Mouse (Mus musculus) heart, postnatal 4 days (tissue): ENCODE data around the gene Ylpm1. TPM values are rescaled to one million over a fixed set of nuclear protein-coding genes. Genes with fewer than 3 reads are reported as not detected.

ENCODE experiments used
- DNase-seq: peaks from one replicate; pipeline ENCODE4 v3.0.0; 2021
- total RNA-seq, 2 experiments: library from RNA; stranded (reverse); gene quantifications; 2 replicates each; pipeline ENCODE4 v1.2.3; 2021

Ylpm1 gene
- 10 to 100 TPM; 39.4 to 45.2 TPM for total RNA-seq

DNA sequence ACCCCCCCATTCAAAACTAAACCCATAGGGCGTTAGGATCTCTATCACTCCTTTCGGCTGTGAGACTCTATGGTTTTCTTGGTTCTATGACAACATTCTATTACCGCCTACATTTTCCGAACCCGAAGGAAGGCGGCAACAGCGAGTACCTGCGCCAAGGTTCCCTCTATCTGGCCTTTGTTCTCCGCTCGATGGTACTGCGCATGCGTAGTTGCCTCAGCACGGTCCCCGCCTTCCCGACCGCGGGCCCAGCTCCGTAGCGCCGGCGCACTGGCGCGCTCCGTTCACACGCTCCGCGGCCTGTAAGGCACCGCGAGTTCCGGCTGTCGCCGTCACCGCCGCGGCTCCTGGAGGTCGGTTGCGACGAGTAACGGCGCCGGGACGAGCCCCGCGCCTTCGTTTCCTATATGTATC lies at the start of gene Ylpm1:
Ylpm1 (plus strand) TSS at position 239 of the 414 bp plus-strand sequence.
- DNase-seq, result peak; percentile 98

DNA sequence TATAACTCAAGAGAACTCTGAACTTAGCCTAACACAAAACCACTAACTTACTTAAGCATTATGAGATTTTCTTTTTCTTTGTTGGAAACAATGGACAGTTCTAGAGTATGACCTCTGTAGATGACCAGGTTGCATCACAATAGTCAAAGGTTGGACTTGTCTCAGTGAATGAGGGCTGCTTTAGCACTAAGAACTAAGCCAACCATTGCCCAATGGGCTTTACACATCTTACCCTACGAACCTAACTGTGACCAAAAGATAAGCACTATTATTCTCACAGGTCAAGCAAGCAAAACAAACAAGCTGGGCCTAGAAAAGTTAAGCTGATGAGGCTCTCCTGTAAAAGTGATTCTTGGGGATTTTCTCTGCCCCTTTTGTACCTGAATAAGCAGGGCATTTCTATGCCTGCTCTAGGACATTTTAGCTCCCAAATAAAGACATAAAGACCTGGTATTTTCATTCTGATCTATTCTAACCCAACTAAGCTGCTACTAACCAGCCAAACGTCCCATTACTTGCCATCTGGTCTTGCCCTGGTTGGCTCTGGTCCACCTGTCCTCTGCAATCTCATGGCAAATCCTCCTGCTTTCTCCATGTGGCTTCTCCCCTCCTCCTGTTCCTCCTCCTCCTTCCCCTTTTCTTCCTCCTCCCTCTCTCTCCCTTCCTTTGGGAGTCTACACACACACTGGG lies 48.1 kb upstream of the Ylpm1 start:
- DNase-seq, result no peak

DNA sequence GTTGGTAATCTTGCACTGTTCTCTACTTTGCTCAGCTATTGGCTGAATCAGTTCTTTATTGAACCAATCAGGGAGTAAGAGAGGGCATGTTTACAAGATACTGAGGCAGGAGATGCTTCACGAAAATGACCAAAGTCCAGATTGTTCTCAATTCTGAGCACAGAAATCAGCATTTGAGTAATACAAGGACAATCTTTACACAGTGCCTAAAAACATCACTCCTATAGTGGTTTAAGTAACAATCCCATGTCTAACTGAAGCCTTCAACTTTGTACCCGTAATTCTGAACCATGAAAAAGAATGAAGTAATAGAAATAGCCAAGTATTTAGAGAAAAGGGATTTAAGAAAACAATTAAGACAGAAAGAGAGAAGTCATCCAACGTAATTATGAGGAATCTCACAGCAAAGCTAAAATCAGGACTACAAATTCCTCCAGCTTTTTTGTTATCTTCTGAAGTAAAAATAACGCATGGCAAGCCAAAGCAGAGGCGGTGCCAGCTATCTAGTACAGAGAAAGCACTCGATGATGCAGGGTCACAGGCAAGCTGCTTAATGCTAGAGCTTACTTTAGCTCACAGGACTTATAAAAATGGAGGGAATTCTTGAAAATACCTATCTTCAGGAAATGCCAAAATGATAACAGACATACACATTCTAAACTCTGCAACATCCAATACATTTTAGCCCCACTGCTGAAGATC lies 47.4 kb upstream of the Ylpm1 start:
- peak; percentile 36 for DNase-seq

DNA sequence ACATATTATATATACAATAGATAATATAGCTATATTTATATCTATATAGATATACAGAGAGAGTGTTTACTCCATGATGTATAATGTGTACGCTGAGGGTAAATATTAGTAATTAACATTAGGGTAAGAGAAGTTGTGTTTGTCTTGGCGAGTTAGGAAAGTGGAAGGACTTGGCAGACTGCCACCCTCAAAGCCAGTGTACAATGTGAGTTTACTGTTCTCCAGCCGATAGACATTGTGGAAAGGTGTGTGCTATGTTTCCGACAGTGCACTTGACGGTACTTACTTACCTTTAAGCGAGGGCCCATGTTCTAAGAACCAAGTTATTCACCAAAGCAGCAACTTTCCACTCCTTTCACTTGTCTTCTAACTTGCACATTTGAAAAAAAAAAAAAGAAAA lies 45.4 kb upstream of the Ylpm1 start:
- DNase-seq, result peak; percentile 21

DNA sequence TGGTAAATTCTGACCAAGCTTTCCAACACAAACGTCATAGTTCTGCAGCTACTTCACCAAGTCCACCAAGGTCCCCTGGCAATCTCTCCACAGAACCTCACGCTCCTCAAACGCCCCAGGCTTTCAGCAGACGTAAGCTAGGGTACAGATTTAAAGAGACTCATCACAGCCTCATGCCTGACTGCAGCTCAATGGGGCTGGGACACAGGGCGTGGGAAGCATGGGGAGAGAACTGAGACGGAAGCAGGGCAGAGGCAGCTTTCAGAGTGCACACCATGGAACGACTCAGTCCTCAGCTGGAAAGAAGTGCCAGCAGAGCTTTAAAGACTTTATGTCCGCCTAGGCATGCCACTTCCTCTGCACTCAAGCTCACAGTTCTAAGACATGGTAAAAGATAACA lies 44.6 kb upstream of the Ylpm1 start:
- DNase-seq, result no peak

DNA sequence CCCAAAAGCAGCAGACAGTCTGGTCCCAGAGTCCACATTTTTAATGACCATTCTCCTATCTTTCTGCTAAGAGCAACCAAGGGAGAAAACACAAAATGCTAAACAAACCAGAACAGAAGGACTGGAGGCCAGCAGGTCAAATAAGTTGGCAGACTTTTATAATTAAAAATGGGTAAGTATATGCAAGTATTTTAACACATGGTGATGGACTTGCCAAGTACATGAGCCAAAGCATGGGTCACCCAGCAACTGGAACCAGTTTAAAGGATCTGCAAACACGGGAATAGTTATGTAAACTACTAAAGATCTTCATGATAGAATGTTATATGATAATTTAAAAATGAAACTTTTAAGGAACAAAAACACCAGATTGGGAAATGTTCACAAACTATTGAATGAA lies 43.8 kb upstream of the Ylpm1 start:
- DNase-seq, result no peak

DNA sequence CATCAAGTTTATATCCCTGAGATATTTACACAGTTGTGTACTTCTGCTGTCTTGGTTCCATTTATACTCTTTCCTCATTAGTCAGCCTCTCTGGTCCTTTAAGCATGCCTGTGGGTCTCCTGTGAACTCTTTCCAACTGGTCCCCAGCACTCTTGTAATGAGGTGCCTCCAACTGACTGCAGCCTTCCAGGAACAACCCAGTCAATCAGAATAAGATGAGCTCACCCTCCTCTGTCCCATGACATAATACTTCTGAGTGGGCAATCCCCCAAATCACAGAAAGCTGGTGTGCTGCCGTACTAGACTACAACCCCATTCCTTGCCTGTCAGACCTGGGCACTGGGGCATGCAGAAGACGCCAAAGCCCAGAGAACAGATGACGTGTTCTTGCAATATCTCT lies 39.8 kb upstream of the Ylpm1 start:
- no peak for DNase-seq

DNA sequence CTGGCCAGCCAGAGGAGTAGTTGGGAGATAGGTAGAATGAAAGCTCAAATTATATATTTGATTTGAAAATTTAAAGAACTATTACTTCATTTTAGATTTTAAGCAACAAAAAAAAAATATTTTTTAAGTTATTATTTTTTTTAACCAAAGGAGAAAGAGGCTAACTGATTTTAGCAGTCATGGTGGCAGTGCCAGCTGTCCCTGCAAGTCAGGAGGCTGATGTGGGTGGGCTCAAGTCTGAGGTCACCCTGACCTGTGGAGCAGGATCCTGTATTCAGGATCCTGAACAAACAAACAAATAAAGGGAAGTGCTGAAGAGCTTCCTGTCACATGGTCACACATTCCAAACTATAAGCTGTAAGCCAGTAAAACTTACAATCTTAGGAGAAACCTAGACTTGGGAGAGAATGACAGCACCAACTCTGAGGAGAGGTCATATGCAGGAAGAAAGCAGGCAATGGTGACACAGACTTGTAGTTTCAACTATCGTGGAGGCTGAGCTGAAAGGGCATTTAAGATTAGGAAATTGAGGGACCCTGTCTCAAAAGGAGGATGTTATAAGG lies 37.2 kb upstream of the Ylpm1 start:
- no peak for DNase-seq

DNA sequence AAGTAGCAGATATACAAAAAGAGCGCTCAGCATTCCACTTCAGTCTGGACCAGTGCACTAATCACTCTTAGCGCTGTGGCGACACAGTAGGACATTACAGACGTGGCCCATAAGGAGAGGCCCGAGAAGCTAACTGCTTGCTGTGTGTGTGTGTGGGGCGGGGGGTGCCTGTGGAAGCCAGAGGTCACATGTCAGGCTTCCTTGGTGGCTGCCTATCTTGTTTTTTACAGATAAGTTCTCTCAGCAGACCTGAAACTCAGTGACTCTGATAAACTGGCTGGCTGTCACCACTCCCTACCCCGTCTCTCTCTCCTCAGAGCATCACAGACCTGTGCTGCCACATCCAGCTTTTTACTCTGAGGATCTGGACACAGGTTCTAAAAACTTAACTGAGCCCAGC lies 33.5 kb upstream of the Ylpm1 start:
- DNase-seq, result peak; percentile 23

DNA sequence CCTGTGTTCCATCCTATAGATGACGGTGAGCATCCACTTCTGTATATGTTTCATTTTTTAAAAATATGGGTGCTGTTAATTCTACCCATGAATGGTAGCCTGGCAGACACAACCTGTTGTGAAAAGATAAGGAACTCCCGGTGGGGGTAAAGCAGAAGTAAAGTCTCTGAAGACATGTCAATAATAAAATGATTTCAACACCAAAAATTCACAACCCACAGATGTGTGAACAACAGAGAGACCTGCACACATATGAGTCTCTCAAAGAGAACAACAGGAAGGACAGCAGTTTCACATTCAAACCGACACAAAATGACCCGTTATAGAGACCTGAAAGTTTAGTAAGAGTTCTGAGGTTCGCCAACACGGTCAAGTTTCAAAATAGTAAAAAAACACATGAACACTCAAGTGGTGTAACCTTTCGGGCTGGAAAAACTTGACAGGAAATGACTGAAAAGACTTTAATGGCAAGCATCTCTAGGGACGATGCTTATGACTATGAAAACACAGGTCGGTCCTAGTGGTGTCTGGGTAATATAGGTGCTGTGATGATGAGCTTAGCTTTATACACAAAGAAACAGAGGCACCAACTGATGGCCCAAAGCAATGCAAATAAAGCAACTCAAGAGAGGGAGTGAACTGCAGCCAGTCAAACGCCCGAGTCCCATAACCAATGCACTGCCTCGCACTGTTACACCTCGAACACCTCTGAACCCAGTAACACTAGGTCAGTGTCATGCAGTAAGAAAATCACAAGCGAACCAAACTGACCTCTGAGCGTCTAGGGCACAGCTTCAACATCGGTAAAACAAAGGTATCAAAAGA lies 27.1 kb upstream of the Ylpm1 start:
- DNase-seq, result no peak

DNA sequence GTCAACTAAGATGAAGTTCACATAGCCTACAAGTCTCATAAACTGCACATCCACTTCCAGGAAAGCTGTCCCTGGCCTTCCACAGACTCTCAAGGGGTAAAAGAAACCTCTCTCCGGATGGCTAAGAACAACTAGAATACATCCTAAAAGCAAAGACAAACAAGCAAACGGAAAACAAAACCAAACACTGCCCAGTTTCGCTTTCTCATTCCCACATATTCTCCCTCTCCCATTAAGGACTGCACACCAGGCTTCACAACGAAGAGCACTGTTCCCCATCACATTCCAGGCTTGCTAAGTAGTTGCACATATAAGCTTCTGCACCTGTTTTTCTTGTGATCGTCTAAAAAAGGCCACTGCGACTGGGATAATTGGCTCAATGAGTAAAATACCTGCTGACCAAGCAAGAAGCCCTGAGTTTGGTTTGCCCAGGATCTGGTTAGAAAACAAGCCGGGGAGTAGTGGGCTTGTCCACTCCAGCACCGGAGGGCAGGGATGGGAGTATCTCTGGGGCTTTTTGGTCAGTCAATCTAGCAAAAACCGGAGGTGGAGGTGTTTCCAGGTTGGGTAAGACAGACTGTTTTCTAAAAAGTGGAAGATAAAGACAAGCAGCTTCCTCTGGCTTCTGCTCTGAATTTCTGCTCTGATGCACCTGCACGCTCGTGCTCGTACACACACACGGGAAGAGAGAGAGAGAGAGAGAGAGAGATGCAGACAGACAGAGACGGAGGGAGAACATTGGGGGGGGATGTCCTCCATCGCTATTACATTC lies 26.3 kb upstream of the Ylpm1 start:
- DNase-seq, result no peak

DNA sequence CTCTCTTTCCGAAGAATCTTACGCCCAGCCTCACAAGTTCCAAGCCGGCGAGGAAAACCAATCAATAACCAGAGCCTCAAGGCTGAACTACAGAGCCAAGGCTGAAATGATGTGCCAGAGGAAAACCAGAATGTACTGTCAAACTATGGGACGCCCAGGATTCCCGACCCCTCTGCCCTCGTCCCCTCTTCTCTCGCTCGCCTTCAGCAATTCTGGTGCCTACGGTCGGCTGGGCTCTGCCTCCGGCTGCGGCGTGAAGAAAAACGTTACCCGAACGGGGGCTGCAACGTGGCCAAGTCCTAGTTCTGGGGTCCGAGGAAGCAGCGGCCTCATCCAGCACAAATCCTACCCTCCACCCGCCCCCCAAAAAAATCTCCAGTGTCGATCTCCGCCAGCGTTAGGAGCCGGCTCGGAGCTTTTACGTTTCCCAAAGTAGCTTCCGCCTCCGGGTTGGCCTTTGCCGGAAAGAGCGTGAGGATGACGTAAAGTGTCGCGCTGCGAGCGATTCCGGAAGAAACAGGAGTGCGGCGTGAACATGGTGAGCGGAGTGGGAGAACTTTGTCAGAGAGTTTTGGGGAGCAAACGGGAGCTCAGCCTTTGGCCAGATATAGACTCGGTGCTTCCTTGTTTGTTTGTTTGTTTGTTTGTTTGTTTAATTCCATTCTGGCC lies 25.6 kb upstream of the Ylpm1 start, which contains the start of the genes Fcf1 and Arel1:
Fcf1 (plus strand) TSS at position 470 of the 669 bp plus-strand sequence.
Arel1 (minus strand) TSS at position 473 of the 669 bp plus-strand sequence.
- DNase-seq, result peak; percentile 88

DNA sequence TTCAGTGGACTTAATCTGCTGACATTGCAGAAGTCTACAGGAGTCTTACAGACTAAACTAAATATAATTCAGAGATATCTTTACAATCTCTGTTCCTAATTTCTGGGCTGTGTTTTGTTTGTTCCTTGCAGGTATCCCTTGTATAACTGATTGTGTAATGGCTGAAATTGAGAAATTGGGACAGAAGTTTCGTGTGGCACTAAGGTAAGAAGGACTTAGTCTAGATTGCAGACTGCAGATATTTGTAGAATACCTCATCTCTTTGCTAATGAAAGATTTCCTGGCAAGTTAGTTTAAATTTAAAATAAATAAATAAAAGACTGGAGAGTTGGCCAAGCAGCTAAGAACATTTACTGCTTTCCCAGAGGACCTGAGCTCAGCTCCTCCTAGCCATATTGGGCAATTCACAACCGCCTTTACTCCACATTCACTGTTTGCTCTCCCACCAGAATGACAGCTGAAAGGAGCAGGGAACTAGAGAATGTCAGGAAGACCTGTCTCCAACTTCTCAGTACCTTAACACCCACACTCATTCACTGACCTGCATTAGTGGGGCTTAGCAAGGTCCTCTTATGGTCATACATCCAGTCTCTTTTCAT lies 16.8 kb upstream of the Ylpm1 start:
- no peak for DNase-seq

DNA sequence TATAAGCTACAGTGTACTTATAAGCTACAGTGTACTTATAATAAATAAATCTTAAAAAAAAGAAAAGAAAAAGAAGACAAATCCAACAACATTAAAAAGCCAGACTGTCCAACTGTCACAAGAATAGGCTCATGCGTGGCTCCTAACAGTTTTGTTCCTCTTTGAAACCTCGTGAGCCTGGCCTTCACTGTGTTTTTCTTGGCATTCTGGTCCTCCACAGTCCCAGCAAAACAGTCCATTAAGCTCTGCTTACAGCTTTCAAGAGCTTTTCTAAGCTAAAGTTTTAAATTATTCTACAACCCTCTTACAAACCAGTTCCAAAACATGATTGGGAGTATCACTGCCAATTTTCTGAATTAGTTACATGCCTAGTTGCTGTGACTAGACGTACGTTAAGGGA lies 6.7 kb upstream of the Ylpm1 start:
- no peak for DNase-seq

DNA sequence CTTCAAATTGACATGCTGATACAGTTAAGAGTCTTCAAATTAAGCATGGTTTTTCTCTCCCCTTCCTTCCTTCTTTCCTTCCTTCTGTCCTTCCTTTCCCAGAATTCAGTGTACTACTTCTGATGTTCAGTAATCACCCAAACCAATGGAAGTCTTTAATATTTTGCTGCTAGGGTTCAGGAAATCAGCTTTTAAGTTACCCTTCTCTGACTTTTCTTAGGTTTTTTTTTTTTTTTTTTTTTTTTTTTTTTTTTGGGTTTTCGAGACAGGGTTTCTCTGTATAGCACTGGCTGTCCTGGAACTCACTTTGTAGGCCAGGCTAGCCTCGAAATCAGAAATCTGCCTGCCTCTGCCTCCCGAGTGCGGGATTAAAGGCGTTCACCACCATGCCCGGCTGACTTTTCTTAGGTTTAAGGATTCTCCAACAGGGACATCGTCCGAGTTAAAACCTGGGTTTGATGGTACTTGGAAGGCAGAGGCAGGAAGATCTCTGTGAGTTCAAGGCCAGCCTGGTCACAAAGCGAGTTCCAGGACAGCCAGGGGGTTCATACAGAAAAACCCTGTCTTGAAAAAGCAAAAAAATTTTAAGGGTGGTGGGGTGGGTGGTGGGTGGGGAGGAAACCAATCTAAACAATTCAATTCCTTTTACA lies 884 bp upstream of the Ylpm1 start:
- no peak for DNase-seq

DNA sequence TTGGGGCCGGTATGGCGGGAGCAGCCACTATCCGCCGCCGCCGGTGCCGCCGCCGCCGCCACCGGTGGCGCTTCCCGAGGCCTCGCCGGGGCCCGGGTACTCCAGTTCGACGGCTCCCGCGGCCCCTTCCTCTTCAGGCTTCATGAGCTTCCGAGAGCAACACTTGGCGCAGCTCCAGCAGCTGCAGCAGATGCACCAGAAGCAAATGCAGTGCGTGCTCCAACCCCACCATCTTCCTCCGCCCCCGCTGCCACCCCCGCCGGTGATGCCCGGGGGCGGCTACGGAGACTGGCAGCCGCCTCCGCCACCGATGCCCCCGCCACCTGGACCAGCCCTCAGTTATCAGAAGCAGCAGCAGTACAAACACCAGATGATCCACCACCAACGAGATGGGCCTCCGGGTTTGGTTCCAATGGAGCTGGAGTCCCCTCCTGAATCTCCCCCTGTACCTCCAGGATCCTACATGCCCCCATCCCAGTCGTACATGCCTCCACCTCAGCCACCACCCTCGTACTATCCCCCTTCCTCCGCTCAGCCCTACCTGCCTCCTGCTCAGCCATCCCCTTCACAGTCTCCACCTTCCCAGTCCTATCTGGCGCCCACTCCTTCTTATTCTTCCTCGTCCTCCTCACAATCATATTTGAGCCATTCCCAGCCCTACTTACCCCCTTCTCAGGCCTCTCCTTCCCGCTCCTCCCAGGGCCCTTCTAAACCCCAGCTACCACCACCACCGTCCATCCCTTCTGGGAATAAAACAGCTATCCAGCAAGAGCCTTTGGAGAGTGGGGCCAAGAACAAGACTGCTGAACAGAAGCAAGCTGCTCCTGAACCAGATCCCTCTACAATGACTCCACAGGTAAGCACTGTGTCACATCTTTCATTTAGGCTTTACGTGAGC lies 629 bp downstream of the Ylpm1 start:
- peak; percentile 61 for DNase-seq

DNA sequence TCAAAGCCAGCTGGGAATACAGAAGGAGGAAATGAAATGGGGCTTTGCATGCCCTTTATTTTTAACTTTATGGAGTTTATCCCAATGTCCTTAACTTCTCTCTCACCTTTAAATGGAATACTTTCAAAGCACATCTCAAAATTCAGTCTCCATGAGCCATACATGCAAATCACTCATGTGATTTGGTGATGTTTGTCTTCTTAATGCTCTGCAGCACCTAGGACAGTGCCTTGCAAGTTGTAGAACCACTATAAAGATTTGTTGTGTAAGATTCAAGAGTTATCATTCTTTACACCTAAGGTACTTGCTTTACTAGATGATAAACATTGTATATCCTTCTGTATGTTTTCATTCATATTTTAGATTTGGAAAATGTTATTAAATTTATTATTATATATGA lies 2.9 kb downstream of the Ylpm1 start:
- no peak for DNase-seq

DNA sequence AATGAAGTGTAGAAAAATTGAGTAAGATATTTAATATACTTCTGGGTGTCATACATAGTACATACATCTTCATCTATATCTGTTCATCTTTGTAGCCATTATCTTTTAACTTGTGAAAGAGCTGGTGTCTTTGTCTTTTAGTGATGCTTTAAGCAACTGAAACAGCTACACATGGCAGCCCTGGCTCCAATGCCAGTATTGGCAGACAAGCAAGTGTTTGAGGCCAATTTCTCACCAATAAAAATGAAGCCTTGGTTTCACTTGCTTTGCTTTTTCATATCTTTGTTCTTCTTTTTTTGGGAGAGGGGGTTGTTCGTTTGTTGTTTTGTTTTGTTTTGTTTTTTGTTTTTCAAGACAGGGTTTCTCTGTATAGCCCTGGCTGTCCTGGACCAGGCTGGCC lies 10.1 kb downstream of the Ylpm1 start:
- no peak for DNase-seq

DNA sequence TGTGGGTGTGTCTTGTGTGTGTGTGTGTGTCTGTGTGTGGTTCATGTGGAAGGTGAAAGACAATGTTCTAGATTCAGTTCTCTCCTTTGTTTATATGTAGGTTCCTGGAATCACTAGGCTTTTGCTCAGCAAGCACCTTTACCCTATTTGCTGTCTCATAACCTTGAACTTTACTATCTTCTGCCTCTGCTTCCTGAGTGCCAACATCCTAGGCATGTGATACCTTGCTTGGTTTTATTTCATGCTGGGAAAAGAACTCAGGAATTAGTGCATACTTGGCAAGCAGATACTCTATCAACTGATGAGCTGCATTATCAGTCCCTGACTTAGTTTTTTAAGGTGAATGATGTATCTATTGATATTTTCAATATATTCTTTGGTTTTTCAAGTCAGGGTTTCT lies 10.9 kb downstream of the Ylpm1 start:
- DNase-seq, result no peak
